Mouse (Mus musculus) limb, embryonic 14.5 days (tissue): Measurements from ENCODE around the gene Tmem151b. TPM values are rescaled to one million over a fixed set of nuclear protein-coding genes. Genes with fewer than 3 reads are reported as not detected.

Experiments used
- ATAC-seq: fragments of 200-750 bp; cut with Nextera tagmentation; 2 replicates; pipeline ENCODE4 v1.8.0; 2017; ENCODE audit warnings: low read depth, moderate number of reproducible peaks, moderate TSS enrichment; ENCODE audit not compliant: low FRiP score
- DNase-seq: peaks from one replicate; pipeline ENCODE4 v3.0.0-alpha.2; 2015; ENCODE audit warnings: low spot score
- H3K27ac ChIP-seq: fragments of 300-500 bp; sonication (generic); replicated peaks from 2 replicates; pipeline ENCODE4 v1.5.1; 2014; ENCODE audit warnings: low read depth, mild to moderate bottlenecking, low read length, moderate library complexity, mixed read lengths
- H3K27me3 ChIP-seq: fragments of 300-500 bp; sonication (generic); 2 replicates; pipeline ENCODE4 v1.6.1; 2014; ENCODE audit warnings: low read length, mixed read lengths; ENCODE audit not compliant: control insufficient read depth, insufficient read depth
- H3K36me3 ChIP-seq: fragments of 300-500 bp; sonication (generic); 2 replicates; pipeline ENCODE4 v1.6.1; 2014; ENCODE audit warnings: mild to moderate bottlenecking, low read length, moderate library complexity, mixed read lengths; ENCODE audit not compliant: control insufficient read depth, insufficient read depth
- H3K4me1 ChIP-seq: fragments of 300-500 bp; sonication (generic); 2 replicates; pipeline ENCODE4 v1.6.1; 2014; ENCODE audit warnings: antibody characterized with exemption, low read length, mixed read lengths; ENCODE audit not compliant: control insufficient read depth, insufficient read depth
- H3K4me2 ChIP-seq: fragments of 300-500 bp; sonication (generic); replicated peaks from 2 replicates; pipeline ENCODE4 v1.6.1; 2014; ENCODE audit warnings: low read depth, mild to moderate bottlenecking, low read length, moderate library complexity; ENCODE audit not compliant: severe bottlenecking
- H3K4me3 ChIP-seq: fragments of 300-500 bp; sonication (generic); replicated peaks from 2 replicates; pipeline ENCODE4 v1.5.1; 2014; ENCODE audit warnings: low read length
- H3K9ac ChIP-seq: fragments of 300-500 bp; sonication (generic); 2 replicates; pipeline ENCODE4 v1.6.1; 2014; ENCODE audit warnings: mild to moderate bottlenecking, low read depth, low read length, moderate library complexity; ENCODE audit not compliant: severe bottlenecking
- H3K9me3 ChIP-seq: fragments of 300-500 bp; sonication (generic); 2 replicates; pipeline ENCODE4 v1.6.1; 2016; ENCODE audit warnings: low read length; ENCODE audit not compliant: control insufficient read depth
- POLR2A ChIP-seq: fragments of 200-500 bp; IDR thresholded peaks from 2 replicates; pipeline ENCODE4 v1.8.0; 2012; ENCODE audit warnings: inconsistent platforms, mild to moderate bottlenecking, moderate library complexity, borderline replicate concordance; ENCODE audit not compliant: insufficient read depth, insufficient read length; ENCODE audit errors: extremely low read depth
- WGBS: fragments of 180-500 bp; shearing (Covaris S2); extraction: QIAGEN DNeasy Blood & Tissue Kit; methylation state at CpG from one replicate; pipeline ENCODE4 v1.1.7; 2014; 5-methylcytosine and 5-hydroxymethylcytosine counted together
- polyA plus RNA-seq, 2 experiments: library from polyadenylated mRNA; depleted of rRNA in 1 of 2; stranded (reverse) in 1 of 2; unstranded in 1 of 2; fragments of >200 nt; fragmentation: Nextera tagmentation in 1 of 2; extraction: Ambion mirVana in 1 of 2; gene quantifications; 2 replicates each; pipeline versions ENCODE4 v1.2.1 to v1.2.3; 2012 to 2014

Tmem151b gene
- polyA plus RNA-seq, 2 experiments: 2.9 to 6.1 TPM

DNA sequence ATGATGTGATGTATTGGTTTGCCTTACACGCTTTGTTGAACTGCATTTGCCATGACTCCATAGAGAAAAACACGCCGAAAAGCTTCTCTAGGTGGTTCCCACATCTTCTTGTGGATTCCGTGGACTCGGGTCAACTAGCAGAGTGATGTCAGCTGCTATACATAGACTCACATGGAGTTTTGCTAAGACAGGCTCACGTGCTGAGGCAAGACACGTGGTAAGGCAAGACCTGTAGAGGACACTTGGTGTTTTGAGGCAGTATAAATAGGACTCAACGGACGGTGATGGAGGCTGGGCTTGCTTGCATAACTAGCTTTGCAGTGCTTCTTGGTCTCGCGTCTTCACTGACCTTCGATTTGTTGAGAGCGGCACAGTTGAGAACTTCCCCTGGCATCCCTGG is 51.1 kb downstream of the Tmem151b start:
- DNase-seq: no peak
- H3K4me2 ChIP-seq: no peak overlapping the region
- no peak for ATAC-seq
- H3K9ac ChIP-seq: no peak overlapping the region
- H3K9me3 ChIP-seq: no peaks in the 10 kb centered on the region
- no peak overlapping the region for H3K4me3 ChIP-seq
- 87% methylated on average over 13 of the region's 13 CpGs for WGBS
- no peaks in the 10 kb centered on the region for H3K27me3 ChIP-seq
- H3K4me1 ChIP-seq: no peaks in the 10 kb centered on the region
- H3K36me3 ChIP-seq: no peaks in the 10 kb centered on the region
- H3K27ac ChIP-seq: no peak overlapping the region
- TF ChIP-seq POLR2A: no peak

DNA sequence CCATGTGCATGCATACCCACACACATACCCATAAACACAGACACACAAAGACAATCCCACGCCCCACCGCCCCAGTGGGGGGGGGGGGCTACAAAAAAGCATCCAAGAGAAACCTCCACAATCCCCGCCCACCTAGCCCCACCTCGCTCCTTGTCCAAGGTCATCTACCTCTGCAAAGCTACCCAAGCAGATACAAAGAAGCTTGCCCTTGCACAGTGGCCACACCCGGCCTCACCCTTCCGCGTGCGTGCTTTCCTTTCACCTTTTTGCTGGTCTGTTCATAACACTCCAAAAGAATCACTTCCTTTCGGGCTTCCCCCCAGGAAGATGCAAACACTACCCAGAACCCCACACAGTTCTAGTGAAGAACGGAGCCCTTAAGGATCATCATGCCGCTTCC is 54.1 kb downstream of the Tmem151b start:
- Histone ChIP-seq H3K36me3 (no peaks in the 10 kb centered on the region), H3K9ac (no peak overlapping the region), H3K27ac (no peak overlapping the region), H3K9me3 (no peaks in the 10 kb centered on the region), H3K4me2 (no peak overlapping the region), H3K27me3 (no peaks in the 10 kb centered on the region), H3K4me3 (no peak overlapping the region), H3K4me1 (no peaks in the 10 kb centered on the region)
- TF ChIP-seq POLR2A: no peak
- 75% methylated on average over 11 of the region's 11 CpGs for WGBS
- DNase-seq: no peak
- no peak for ATAC-seq

Other genes starting within 250 kb of the Tmem151b start
- 27.1 and 38.0 TPM in 2 replicates for gene Cdc5l, start 115.9 kb downstream of the Tmem151b start, polyA plus RNA-seq (2012; rRNA removed)
- gene Cdc5l, start 115.9 kb downstream of the Tmem151b start, polyA plus RNA-seq (2014; fragmentation: Nextera tagmentation; extraction: Ambion mirVana): 62.5 and 71.4 TPM in 2 replicates
- gene Spats1, start 74.3 kb downstream of the Tmem151b start, polyA plus RNA-seq (2012; rRNA removed): 0.29 and 0.44 TPM in 2 replicates
- gene Spats1, start 74.3 kb downstream of the Tmem151b start, polyA plus RNA-seq (2014; fragmentation: Nextera tagmentation; extraction: Ambion mirVana): 0.39 and 0.62 TPM in 2 replicates
- gene Aars2, start 42.8 kb downstream of the Tmem151b start, polyA plus RNA-seq (2012; rRNA removed): 20.8 and 22.2 TPM in 2 replicates
- 13.0 and 15.4 TPM in 2 replicates for gene Aars2, start 42.8 kb downstream of the Tmem151b start, polyA plus RNA-seq (2014; fragmentation: Nextera tagmentation; extraction: Ambion mirVana)
- 0.04 TPM in 1 of 2 replicates, not detected in the other for gene Tcte1, start 26.2 kb downstream of the Tmem151b start, polyA plus RNA-seq (2012; rRNA removed)
- gene Tcte1, start 26.2 kb downstream of the Tmem151b start, polyA plus RNA-seq (2014; fragmentation: Nextera tagmentation; extraction: Ambion mirVana): 0.74 and 0.90 TPM in 2 replicates
- 3.6 and 4.3 TPM in 2 replicates for gene Nfkbie, start 6.0 kb upstream of the Tmem151b start, polyA plus RNA-seq (2012; rRNA removed)
- gene Nfkbie, start 6.0 kb upstream of the Tmem151b start, polyA plus RNA-seq (2014; fragmentation: Nextera tagmentation; extraction: Ambion mirVana): 4.0 and 6.6 TPM in 2 replicates
- gene Slc35b2, start 14.2 kb upstream of the Tmem151b start, polyA plus RNA-seq (2012; rRNA removed): 96.9 and 168 TPM in 2 replicates
- gene Slc35b2, start 14.2 kb upstream of the Tmem151b start, polyA plus RNA-seq (2014; fragmentation: Nextera tagmentation; extraction: Ambion mirVana): 128 and 138 TPM in 2 replicates
- 788 and 951 TPM in 2 replicates for gene Hsp90ab1, start 23.6 kb upstream of the Tmem151b start, polyA plus RNA-seq (2012; rRNA removed)
- gene Hsp90ab1, start 23.6 kb upstream of the Tmem151b start, polyA plus RNA-seq (2014; fragmentation: Nextera tagmentation; extraction: Ambion mirVana): 1,382 and 1,446 TPM in 2 replicates
- gene Slc29a1, start 49.9 kb upstream of the Tmem151b start, polyA plus RNA-seq (2012; rRNA removed): 122 and 157 TPM in 2 replicates
- gene Slc29a1, start 49.9 kb upstream of the Tmem151b start, polyA plus RNA-seq (2014; fragmentation: Nextera tagmentation; extraction: Ambion mirVana): 94.5 and 103 TPM in 2 replicates
- gene Mymx, start 52.4 kb upstream of the Tmem151b start, polyA plus RNA-seq (2012; rRNA removed): 53.5 and 60.7 TPM in 2 replicates
- gene Mymx, start 52.4 kb upstream of the Tmem151b start, polyA plus RNA-seq (2014; fragmentation: Nextera tagmentation; extraction: Ambion mirVana): 27.2 and 37.8 TPM in 2 replicates
- gene Capn11, start 109.6 kb upstream of the Tmem151b start, polyA plus RNA-seq (2012; rRNA removed): 0.03 and 0.23 TPM in 2 replicates
- not detected in 2 replicates for gene Capn11, start 109.6 kb upstream of the Tmem151b start, polyA plus RNA-seq (2014; fragmentation: Nextera tagmentation; extraction: Ambion mirVana)
- gene Mrpl14, start 136.6 kb upstream of the Tmem151b start, polyA plus RNA-seq (2012; rRNA removed): 98.3 and 113 TPM in 2 replicates
- 146 and 147 TPM in 2 replicates for gene Mrpl14, start 136.6 kb upstream of the Tmem151b start, polyA plus RNA-seq (2014; fragmentation: Nextera tagmentation; extraction: Ambion mirVana)
- 90.7 and 113 TPM in 2 replicates for gene Tmem63b, start 137.2 kb upstream of the Tmem151b start, polyA plus RNA-seq (2012; rRNA removed)
- 24.5 and 28.5 TPM in 2 replicates for gene Tmem63b, start 137.2 kb upstream of the Tmem151b start, polyA plus RNA-seq (2014; fragmentation: Nextera tagmentation; extraction: Ambion mirVana)
- gene 1600014C23Rik, start 184.2 kb upstream of the Tmem151b start, polyA plus RNA-seq (2012; rRNA removed): 0.15 TPM in 1 of 2 replicates, not detected in the other
- gene 1600014C23Rik, start 184.2 kb upstream of the Tmem151b start, polyA plus RNA-seq (2014; fragmentation: Nextera tagmentation; extraction: Ambion mirVana): 0.58 TPM in 1 of 2 replicates, not detected in the other